Mouse (Mus musculus): Measurements from ENCODE around the gene Bpifa2.
"Not testable (repeated sequence)": the region's sequence is repeated elsewhere in the genome, so short reads cannot be mapped to it uniquely, and the experiment has no call there.

Gene Bpifa2

DNA sequence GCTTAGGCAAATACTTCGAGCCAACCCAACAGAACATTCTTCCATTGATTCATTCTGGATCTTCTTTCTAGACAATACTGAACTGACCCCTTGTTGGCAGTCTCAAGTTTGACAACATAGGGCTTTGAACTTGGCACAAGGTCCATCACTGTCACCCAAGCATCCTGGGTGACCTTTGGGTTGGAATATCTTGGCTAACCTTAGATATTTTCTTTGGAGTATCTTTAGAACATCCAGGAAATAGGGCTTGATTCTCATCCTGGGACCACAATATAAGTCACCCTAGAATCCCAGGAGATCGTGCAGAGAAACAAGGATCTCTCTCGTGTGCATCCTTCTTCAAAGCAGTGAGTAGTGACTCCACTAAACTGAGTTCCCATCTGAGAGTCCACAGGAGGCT is at the start of gene Bpifa2:
Gene Bpifa2 (plus strand): TSS at position 301 of the 400 bp plus-strand sequence.
- no peak for DNase-seq

DNA sequence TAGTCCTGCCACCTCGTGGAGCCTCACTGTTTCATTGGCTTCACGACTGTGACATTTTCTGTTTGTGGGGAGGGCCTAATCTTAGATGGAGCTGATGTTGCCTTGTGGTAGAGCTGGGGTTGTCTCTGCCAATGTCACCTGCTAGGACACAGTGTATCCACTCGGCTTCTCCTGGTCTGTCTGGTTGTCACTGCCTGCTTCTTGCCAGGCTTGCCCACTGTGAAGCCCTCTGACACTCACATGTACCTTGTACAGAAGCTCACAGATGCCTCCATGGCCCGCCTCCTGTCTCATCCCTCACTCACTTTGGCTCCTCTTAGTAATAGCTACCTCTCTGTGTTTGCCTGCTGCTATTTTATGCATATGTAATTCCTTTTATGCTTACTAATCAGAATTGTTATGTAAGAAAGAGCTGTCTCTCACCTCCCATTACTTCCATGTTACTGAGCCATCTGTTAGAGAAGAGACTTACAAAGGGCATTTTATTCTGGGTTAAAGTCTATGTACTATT is 45.2 kb upstream of the Bpifa2 start:
- no peak for DNase-seq

DNA sequence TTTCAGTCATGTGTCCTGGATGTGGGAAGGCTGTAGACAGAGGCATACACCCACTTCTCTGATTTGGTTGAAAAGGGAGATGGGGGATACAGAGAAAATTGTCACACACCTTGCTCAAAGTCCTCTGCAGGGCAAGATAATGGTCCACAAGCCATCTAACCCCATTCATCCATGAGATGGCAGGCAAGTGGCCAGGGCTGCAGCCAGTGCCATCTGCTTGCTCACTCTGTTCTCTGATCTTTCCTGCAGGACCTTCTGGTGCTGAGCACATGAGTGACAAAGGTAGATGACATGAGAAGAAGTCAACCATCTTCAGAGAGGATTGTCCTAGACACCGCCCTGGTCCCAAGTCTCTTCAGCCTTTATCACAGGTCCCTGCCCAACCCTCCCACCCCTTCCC is 44.7 kb upstream of the Bpifa2 start:
- DNase-seq = no peak

DNA sequence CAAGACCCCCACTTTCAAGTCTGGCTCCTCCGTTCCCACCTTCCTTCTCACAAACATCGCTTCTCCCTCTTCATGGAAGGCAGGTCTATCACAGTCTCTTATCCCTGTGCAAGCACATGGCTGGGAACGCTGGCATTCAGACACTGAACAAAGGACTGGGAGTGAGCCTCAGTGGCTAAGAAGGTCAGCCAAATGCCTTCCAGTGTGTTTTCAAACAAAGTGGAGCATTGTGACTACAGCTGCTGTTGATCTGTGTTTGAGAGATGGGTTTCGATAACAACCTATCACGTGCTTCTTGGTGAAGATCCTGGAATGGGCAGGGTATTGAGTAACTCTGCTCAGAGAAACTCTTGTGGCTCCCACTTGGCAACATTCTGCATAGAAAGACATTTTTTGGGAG is 37.8 kb upstream of the Bpifa2 start:
- no peak for DNase-seq

DNA sequence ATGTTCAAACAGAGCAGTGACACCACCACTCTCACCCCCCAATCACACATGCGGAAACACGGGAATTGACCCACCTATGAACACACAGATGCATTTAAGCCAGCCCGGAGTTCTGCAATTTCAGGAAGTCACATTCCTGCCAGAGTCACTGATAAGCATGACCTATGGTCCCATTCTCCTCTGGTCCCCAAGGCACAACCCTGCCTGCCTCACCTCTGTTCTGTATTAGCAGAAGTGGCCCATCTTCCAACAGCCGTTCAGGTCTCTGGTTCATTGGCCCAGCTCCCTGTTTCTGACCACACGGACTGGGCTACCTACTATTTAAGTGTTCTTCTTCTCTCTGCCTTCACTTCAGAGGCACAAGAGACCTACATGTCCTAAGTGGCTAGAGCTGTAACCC is 33.5 kb upstream of the Bpifa2 start, which contains the start of gene Bpifa6:
Gene Bpifa6 (plus strand): TSS at position 364 of the 400 bp plus-strand sequence.
- DNase-seq = no peak

DNA sequence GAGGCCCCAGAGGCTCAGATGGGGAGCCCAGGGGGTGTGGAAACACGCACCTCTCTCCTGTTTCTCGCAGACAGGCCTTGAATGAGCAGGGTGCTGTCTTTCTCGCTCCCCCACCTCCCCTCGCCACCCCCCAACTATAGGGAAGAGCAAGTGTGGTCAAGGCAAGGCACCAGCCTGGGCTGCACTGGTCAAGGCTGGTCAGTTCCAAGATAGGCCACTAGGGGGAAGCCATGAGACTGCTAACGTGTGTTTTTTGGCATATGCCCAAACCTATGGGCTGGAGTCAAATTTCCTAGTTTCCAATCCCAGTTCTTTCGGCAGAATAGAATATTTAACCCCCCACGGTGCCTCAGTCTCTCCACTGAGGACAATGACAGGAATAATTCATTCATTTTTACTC is 12.3 kb upstream of the Bpifa2 start:
- DNase-seq = peak; percentile 76

DNA sequence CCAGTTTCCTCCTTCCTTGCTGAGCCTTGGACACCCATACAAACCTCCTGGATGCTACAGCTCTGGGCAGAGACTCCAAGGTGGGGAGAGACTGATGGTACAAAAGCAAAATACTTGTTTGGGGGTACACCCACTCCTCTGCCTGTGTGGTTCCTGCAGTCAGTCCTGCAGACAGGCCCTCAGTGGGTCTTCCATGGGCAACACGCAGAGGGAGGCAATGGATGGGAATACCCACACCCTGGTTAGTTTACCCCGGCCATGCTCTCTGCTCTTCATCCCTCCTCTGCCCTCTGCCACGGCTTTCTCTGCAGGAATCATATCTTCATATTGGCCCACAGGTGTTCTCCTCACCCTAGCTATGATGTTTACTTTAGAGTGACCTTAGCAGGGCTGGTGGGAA is 7.6 kb upstream of the Bpifa2 start:
- no peak for DNase-seq

DNA sequence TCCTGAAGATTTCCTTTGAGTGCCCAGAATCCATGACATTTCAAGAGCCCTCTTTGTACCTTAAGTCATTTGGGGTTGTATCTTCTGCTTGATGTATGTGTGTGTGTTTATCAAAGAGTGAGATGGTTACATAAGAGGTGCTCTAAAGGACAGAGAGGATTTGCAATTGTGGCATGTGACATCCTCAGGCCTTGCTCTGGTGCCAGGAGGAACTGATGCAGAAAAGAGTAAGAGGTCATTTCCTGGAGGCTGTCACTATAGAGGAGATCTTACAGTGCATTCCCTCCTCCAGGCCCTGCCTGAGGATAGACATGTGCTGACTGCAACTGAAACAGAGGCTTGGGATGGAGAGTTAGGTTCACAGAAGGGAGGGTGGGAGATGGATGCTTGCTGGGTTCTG is 7.0 kb upstream of the Bpifa2 start:
- DNase-seq = no peak

DNA sequence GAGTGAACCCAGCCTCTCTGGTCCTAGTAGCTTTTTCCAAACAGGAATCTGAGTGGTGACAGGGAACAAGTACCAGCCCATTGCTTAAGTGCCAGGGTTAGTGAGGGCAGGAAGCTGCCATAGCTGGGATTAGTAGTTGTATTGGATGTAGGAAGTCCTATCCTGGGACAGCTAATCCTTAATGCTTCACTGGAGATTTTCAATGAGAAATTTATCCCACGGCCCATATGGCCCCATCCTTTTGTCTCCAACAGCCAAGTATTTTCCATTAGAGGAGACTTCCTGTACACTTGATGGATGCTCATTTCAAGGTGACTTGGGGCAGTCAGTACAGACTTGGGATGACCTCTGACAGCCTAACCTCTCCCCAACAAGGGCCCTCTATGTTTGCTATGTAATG is 3.6 kb upstream of the Bpifa2 start:
- no peak for DNase-seq

DNA sequence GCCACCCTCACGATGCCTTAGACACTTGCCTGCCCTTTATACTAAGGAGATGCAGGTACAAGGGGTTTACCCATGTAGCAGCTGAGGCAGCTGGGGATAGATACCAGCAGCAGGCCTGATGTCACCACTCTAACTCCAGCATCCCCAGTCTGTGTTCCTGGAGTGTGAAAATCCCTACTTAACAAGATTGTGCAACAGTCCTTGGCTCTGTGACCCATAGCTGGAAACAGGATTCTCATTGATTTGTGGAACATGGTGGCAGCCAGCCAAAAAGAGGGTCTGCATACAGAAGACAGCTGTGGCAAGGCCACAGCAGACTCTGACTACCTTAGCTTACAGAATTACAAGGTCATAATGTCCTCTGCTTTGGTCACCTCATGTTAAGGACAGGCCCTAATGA is 3.0 kb upstream of the Bpifa2 start:
- DNase-seq = no peak

DNA sequence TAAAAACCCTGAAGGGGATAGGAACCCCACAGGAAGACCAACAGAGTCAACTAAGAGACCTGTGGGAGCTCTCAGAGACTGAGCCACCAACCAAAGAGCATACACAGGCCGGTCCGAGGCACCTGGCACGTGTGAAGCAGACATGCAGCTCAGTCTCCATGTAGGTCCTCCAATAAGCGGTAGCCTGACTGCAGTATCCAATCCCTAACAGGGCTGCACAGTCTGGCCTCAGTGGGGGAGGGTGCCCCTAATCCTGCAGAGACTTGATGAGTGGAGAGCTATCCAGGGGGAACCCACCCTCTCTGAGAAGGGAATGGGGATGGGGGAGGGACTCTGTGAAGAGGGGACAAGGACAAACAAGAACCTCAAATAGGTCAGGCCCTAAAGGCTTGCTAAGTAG is 2.3 kb upstream of the Bpifa2 start:
- DNase-seq = no peak

DNA sequence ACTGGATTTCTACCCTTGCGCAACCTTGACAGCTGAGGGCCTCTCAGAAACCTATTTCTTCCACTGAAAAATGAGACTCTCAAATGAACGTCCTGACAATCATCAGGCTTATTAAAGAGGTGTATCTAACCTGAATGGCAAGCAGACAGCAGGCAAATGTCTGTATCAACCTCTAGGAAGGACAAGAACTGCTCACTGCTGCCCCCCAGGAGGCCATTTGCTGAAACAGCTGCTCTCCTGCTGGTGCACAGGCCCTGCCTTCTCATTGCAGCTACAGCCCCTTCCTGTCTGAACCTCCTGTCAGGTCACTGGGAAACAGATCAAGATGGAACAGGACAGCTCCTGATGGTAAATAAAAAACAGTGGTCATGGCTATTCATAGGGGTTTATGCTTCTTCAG is 1.7 kb upstream of the Bpifa2 start:
- peak; percentile 26 for DNase-seq

DNA sequence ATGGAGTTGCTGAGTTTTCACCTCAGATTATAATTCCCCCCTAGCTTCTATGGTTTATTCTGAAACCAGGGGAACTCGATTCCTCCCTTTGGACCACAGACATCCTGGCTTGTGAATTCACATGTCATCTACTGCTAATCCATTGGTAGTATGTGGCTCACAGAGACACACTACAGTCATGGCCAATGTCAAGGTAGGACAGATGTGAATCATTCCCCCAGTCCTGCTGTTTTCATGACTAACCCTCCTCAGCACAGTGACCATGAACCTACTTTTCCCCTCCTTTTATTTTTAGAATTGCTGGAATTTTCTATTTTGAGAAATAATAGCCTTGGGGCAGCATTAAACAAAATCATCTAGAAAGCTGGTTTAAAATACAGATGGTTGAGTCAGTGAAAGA is 684 bp upstream of the Bpifa2 start:
- DNase-seq = no peak

DNA sequence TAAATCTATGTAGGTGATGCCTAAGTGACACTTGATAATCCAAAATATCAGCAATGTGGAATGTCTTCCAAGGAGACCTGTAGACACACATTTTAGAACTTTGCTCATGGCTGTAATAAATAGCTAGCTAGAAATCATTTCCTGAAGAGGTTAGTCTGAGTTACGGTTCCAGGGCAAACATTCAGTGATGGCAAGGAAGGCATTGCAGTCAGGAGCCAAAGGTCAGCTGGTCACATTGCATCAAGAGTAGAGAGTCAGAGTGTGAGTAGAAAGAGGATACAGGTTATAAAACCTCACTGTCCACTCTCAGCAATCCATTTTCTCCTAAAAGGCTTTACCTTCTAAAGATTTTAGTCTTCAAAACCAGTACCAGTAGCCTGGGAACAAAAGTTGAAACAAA is 9.9 kb downstream of the Bpifa2 start:
- DNase-seq = no peak

DNA sequence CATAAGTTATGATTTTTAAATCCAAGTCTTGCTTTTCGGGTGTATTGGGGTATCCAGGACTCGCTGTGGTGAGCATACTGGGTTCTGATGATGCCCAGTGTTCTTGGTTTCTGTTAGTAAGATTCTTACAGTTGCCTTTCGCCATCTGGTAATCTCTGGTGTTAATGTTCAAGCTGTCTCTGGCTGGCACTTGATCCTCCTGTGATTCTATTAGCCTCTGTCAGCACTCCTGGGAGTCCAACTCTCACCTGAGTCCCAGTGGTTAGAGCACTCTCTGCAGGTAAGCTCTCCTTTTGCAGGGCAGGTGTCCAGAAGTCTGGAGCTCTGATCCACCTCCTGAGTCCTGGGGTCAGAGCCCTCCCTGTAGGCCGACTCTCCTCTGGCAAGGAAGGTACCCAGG is 16.6 kb downstream of the Bpifa2 start:
- DNase-seq = not testable (repeated sequence)

DNA sequence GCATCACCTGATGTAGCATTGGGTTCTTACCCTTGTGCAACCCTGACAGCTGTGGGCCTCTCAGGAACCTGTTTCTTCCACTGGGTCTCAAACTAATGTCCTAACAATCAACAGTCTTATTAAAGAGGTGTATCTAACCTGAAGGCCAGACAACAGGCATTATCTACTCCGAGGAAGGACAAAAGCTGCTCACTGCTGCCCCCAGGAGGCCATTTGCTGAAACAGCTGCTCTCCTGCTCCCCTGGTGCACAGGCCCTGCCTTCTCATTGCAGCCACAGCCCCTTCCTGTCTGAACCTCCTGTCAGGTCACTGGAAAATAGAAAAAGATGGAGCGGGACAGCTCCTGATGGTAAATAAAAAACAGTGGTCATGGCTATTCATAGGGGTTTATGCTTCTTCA is 30.9 kb downstream of the Bpifa2 start:
- DNase-seq = peak; percentile 58

DNA sequence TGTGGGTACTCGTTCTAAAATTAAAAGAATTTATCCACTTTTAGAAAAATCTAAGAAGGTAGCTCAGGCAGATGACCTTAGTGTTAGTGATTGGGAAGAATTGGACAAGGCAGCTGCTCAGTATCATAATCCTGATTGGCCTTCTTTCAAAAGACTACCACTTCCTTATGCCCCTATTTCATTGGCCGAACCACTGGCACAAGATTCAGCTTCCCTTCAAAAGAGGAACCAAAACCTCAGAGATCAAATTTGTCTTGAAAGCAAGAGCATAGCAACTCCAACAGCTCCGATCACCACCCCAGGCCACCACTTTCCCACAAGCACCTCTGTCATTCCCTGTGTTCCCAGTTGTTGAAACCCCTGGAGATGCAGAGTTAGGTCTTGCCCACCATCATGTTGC is 36.7 kb downstream of the Bpifa2 start:
- DNase-seq = no peak

DNA sequence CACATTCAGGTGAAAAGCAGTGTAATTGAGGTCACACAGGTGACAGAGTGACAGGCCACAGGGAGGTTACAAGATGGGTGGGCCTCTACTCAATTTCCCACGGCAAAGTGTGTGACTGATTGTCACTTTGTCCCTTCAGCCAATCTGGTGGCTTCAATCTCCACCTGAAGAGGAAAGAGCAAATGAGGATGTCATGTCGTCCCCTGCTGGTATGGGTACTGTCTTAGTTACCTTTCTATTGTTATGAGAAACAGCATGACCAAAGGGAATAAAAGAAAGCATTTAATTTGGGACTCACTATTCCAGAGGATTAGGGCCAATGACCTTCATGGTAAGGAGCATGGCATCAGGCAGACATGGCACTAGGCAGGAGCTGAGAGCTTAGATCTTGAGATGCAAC is 50.6 kb downstream of the Bpifa2 start:
- peak; percentile 41 for DNase-seq
